Mouse (Mus musculus) B cell, adult 2 months (primary cell): Measurements from ENCODE around the gene Skp2.

ENCODE experiments used
- DNase-seq, 2 experiments: peaks; one replicate each; pipeline ENCODE4 v3.0.0; 2022

Skp2 gene

DNA sequence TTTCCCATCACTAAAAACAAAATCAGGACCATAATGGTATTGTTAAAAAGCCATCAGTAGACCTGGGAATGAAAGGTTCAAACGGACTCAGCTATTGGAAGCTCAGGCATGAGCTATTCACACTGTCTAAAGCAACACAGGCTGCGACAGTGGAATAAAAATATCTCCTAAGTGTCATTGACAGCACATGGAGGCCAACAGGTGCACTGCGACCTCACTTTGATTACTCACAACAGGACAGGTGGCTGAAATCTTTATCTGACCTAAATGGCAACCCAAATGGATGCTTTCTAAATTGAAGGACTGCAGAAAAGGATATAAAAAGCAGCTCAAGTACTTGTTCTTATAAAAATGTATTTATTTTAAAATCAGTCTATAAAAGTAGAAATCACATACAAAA is 43.6 kb downstream of the Skp2 start:
- DNase-seq, result no peak

DNA sequence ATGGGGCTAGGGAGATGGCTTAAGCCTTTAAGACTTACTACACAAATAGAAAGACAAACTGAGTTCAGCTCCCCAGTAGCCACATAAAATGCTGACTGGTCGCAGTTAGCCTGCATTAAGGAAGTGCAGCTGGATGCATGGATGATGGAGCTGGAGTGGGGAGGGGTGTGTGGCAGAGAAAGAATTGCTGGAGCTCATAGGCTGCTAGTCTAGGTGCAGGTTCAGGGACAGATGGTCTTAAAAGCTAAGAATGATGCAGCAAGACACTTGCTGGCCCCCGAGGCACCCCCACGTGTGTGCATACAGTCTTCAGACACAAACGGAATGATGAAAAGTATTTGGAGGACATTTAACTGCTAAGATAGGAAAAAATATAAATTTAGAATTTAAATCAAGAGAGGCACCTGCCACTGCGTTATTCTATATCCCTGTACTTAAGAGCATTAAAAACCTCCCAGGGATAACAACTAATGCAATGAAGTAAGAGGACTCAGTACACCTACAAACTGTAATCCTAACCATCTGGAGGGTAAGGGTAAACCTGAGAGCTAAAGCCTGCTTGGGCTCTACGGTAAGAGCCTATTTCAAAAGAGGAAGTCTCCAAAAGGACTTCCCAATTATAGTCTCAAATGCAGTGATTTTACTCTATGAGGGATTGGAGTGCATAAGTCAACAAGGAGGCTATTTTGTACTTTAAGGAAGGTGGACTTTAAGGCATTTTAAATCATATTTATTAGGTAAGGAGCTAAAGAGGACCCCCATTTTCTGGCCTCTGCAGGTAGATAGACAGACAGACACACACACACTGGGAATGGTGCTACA is 44.5 kb downstream of the Skp2 start:
- DNase-seq, result no peak

DNA sequence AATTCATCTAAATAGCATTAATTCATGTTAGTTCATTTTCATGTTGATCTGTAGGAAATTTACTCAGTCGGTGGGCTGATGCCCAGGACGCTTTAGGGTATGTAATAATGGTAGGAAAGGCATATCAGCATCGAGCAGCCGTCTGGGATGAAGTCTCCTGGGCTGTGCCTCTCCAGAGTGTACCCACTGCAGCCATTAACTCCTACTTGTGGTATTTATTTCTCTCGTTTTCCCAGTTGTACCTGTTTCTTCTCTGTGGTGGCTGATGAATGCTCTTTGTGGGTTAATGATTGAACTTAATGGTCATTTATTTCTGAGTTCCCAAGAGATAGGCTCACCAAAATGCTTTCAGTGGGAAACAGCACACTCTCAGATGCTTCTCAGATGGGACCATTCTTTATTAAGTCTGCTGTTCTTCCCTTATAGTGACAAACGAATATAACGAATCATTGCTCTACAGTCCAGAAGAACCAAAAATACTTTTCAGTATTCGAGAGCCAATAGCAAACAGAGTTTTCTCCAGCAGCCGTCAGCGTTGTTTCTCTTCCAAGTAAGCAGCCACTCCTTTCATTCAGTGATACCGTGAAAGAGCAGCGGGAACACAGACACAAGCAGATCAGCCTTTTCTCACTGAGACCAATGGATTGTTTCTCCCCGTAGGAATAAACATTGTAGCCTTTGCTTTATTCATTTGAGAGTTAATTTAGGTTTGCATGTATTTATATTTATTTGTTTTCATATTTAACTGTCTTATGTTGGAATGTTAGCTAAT is 48.7 kb downstream of the Skp2 start:
- DNase-seq, result no peak

DNA sequence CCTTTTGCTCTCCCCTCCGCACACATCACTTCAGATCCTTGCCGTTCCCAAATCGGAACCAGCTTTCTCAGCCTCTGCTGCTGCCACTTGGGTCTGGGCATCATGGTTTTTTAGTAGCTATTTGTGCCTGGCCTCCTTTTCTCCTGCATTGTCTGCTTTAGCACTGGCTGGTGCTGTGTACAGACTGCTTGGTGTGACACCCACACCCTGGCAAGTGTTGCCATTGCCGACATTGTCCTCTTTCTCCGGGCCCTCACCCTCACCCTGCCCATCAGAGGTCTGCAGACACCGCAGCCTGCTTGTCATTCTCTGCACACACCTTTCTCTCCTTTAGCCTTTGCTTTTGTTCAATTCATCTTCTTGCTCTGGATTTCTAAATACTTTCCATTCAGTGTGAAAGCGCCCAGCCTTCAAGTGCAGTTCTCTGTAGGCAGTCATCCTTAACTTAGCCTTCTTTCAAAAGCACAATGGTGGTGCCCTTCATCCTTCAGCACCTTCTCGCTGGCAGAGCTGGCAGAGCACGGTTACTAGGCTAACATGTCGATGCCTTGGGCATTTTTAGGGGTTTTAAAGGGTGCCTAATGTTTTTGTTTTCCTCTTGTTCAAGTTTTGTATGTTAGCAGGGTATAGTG is 54.7 kb downstream of the Skp2 start:
- no peak for DNase-seq

DNA sequence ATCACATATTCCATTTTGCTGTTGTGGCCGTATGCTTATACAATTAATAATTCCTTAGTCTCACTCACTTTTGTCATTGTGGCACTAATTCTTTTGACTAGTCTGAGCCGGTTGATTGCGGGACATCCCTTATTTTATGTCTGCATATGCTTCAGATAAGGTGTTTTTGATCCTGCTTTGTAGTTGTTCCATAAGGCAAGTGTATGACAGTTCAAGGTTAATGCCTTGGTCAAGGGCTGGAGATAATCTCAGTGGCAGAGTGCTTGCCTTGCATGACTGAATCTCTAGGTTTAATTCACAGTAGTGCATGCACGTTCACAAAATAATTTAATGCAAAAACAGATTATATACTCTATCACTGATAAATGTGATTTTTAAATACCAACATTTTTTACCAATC is 58.4 kb downstream of the Skp2 start:
- DNase-seq, result no peak

DNA sequence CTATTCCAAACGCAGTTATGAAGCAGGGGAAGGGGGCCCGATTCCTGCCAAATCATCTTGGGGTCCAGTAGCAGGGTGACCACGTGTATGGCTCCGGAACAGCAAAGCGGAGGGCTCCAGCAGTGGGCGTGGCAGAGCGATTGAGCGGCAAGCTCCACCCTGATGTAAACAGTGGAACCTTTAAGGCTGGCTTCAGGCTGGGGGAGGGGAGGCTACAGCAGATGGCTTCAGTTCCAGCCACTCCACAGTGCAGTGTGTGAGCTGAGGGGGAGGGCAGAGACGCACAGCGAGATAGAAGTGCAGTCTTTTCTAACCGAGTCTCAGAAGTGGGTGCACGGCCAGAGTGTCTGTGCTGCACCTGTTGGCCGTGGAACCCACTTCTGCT is 60.9 kb downstream of the Skp2 start:
- no peak for DNase-seq

DNA sequence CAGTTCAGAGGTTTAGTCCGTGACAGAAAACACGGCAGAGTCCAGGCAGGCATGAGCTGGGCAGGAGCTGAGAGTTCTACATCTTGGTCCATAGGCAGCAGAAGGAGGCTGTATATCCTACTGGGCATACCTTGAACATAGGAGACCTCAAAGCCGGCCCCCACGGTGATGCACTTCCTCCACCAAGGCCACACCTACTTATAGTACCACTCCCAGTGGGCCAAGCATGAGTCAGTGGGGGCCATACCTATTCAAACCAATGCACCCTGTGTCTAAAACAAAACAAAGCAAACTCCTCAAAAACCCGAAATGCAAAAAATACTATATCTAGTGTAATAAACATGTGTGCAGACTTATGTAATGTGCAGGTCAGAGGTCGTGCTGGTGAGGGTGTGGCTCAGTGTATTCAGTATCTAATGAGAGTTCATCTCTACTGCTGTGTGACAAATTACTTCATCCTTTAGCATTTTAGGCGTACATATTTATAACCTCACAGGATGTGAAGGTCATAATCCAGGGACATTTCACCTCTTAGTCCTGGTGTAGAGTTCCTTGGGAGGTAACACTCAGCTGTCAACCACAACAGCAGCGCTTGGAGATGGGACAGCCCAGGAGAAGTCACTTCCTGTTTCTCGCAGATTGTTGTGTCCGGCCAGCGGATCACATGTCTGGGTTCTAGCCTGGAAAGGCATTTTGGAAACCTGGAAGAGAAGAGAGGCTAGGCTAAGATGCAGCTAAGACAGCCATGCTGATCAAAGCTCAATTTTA is 61.4 kb downstream of the Skp2 start:
- no peak for DNase-seq

DNA sequence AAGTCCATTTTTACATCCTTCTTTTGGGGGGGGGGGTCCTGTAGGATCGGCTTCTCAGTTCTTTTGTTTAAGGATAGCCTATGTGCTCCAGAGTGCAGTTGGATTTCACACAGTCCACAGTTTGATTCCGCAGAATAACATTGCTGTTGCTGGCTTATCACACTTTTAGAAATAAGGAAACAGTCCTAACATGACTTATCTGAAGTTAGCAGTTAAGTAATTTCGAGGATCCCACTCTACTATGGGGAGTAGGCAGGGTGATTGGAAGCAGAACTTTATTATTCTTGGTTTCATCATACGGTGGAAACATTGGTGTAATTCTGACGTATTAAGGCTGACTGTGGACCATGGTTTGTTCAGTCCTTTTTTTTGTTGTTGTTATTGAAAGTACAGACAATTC is 64.6 kb downstream of the Skp2 start:
- no peak for DNase-seq

DNA sequence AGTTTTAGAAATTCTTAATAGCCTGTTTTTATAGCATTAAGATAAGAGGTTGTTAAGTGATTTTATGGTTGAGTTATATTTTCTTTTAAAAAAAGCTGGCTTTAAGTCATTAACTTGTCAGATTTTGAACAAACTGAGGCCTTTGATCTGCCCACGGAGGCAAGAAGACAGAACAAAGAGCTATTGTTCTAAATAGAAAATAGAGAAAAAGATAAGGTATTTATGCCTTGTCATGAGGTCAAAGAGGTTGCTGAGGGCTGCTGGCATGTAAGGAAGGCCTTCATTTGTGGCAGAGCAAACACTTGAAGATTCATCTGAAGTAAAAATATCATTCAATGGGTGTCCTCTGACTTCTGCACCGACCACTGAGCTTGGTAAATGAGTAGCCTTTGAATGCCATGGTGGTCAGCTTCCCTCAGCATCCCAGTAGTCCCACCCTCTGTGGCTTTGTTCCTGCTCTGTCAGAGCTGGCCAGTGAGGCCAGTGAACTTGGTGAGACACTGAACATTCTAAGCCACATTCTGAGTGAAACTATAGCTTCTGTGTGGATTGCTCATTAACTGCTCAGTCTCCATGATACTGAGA is 66.0 kb downstream of the Skp2 start:
- DNase-seq, result no peak

DNA sequence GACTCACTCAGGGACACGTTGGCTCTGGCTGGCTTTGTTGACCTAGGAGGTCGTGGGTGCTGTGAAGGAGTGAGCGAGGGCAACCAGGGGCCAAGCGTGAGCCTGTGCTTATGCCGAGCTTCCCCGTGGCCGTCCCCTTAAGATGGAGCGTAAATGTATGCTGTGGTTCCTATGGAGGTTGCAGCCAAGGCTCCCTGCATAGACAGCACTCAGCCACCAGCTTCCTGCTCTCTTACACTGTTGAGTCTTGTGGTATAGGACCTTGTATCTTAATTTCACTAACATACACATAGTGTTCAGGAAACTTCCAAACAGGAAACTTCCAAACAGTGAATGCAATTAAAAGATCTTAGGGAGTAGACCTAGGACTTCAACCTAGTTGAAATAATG is 66.5 kb downstream of the Skp2 start:
- DNase-seq, result no peak

DNA sequence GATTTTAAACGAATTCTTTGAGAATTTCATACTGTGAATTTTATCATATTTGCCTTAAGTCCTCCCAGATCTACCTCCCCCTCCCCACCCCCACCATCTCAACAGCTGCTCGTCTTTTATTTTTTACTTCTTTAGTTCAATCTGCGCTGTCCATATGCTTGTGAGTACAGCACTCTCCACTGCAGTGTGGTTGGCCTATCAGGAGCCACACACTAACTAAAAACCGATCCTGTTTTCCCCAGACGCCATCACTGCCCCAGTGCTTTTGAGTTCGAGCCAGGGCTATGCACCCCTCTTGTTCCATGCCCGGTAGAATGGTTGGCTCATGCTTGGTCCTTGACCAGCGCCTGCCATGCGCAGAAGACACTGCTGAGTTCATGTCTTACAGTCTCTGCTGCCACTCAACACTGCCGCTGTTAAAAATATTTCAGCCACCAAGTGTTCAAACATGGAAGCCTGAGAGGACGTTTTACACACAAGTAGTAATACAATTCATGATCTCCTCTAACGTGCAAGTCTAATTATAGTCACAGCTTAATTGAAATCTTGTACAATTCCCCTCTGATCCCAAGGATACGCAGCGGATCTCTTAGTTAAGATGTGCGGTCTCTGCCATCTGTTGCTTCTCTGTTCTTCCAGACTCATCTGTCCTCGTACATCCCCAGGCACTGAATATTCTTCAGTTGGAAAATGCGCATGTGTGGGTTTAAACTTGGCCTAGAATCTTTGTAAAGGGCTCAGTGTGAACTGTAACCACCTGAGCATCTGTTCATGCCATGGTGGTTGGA is 67.1 kb downstream of the Skp2 start:
- DNase-seq, result no peak

DNA sequence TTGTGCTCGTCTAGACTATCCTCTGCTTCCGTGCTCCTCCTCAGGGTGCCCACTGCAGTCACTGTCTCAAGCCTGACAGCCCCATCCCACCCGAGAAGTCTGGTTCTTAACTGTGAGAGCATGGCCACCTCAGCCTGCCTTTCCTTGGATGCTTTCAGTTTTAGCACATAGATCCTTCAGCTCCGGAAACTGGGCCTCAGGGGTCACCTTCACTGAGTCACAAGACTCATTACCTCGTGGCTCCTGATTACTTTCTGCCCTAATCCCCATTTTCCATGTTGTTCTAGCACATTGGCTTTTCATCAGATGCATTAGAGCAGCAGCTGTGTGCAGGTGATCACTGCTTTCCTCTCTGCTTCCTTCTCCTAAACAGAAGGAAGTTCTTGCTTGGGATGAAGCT is 67.8 kb downstream of the Skp2 start:
- no peak for DNase-seq

DNA sequence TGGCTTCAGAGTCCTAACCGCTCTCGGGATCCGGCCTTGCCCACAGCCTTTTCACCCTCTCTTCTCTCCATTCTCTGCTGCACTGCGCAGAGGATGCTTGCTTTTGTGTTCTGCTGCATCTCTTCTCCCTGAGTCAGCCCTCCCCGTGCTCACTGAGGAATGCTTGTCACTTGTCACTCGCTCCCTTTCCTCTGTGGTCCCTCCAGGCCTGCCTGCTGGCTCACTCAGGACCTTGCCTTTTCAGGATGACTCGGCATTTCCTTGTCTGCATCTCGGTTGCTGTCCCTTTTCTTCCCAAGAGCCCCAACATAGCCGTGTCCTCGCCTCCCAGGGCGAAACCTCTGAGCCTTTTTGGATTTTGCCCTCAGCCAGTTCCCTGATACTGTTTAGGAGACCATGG is 68.4 kb downstream of the Skp2 start:
- no peak for DNase-seq

DNA sequence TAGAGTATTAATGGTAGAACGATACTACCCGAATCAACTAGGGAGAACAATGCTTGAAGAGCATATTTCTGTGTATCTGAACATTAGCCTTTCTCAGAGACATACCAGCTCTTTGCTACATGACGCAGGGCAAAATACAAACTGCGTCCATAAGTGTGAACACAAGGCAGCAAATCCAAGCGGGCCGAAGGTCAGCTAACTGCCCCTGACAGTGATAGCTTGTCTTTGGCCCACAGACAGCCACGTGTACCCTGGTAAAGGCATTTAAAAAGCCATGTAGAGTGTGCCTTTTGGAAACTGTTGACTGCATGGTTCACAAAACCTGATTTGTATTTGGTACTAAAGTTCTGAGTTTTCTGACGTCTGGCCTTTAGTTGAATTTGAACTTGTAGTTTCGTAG is 72.5 kb downstream of the Skp2 start:
- no peak for DNase-seq

DNA sequence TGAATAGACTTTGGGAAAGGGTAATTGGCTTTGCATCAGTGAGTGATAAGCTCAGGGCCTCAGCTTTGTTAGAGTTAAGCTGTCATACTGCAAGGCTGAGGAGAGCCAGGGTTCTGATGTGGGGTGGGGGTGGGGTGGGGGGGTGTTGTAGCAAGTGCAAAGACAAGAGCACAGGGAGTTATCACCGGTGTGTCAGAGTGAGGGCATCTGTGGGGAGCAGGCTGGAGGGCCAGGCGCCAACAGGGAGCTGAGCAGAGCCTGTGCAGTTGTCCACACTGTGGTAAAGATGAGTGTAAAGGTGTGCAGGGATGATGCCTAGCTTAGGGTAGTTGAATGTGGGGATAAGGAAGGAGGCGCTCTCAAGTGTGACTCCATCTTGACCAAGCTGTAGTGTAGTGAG is 73.9 kb downstream of the Skp2 start:
- DNase-seq, result no peak

DNA sequence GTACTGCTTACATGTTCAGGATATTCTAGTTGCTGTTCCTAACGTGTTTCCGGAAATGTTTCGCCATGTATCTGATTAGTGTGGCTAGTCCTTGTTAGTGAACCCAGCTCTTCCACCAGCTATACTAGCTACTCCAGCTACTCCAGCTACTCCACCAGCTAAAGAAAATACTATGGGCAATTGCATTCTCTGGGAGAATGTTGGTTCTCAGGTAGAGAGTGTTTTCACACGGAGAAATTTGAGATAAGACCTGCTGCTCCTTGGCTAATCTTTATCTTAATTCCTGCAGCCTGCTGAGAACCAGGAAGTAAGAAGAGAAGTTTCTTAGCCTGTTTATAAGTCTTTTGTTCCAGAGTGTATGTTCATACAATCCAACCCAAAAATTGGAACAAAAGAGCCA is 75.0 kb downstream of the Skp2 start:
- no peak for DNase-seq

DNA sequence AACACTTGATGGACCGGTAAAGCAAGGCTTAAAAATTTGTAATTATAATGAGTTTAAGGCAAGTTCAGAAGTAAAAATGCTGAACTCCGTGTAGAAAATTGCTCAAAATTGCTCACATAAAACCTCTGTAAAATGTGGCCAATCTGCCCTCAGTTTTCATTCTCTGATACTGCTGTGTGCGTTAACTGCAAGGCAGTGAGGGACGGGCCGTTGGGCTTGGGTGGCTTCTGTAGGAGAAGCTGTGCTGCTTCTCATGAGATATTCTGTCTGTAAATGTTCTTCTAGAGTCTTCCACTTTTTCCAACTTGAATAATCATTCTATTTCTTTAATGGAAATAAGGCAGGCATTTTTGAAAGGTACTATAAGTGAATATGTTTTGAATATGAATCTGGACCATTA is 75.6 kb downstream of the Skp2 start:
- DNase-seq, result no peak

DNA sequence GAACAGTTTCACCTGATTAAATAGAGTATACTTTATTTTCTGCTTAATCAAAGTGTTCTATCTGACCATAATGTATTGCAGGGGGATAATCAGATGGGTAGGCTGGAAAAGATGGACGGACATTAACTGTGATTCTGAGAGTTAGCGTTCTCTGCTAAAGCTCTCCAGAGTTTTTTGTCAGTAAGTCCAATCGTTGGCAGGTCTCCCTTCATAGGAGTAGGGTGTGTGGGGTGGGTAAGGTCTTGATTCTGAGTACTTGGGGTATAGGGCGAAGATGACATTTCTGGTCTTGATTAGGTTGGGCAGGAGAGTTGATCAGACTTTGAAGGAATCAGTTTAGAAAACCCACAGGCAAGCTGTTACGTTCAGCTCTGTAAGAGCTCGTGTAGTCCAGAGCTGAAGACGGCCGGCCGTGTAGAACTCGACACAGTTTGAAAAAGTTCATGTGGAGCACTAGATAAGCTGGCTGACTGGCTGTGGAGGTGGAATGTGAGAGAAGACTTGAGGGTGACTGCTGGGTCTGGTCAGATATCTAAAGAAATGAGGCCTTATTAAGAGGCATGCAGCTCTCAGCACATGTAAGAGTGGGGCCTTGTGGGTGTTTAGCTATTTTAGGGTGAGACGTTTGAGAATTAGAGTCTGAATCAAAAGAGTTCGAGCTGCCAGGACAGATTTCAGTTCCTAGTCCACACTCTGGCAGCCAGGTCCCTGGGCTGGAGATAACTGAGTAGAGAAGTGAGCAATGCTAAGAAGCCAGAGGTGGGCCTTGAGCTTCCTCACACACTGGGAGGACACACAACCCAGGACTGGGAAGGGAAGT is 76.5 kb downstream of the Skp2 start:
- DNase-seq, result no peak

DNA sequence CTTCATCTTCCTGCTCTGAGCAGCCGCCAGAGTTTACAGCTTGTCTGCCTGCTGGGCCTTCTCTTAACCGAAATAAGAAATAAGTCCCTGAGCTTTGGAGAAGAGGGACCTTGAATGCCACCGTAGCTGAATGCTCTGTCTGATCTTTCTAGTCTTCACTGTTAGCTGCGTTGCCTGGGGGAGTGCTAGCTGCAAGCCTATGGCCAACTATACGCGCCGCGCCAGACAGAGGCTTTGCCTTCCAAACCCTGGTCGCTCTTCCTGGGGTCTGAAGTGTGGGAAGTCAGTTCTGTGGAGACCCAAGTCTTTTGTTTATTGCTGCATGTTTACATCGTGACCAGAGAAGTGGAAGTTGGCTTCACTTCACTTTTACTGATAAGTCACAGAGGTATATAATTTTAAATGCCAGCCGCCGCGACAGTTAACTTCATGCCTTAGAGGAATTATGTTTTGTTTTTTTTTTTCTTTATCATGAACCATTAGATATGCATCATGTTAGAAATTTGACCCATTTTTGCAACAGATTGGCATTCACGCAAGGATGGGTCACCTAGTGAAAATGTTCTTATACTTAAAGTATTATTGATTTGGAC is 79.5 kb downstream of the Skp2 start:
- no peak for DNase-seq

DNA sequence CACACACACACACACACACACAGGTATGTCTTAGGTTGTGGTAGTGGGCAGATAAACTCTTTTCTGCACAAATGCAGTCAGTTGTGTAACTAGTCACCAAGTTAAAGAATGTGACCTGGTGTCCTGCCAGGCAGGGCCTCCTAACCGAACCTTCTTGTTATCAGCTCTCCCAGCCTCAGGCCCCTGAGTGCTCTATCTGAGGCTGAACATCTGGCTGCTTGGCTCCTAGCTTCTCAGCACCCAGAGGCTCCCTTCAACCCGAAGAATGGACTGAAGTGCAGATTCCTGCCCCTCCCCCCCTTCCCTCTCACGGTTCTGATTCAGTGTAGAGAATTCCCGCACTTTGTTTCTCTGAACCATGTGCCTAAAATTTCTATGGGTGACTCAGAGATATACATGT is 80.6 kb downstream of the Skp2 start:
- no peak for DNase-seq

DNA sequence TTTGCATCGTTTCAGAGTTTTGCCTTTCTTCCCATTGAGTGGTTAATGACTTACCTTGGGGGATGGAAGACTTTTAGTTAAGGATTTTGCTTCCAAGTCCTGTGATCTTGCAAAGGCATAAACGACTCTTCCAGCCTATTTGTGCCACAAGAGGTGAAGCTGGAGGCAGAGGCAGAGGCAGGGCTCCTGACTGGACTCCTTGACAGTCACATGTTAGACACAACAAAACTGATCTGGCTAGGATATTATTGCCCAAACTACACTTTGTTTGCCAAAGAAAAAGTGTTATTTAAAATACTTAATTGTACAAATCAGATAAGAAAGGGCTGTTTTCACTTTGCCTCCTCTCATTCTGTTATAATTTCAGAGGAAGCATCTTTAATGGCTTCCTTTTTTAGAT is 81.1 kb downstream of the Skp2 start:
- DNase-seq, result no peak
